Mouse (Mus musculus) G1E (cell line): Measurements from ENCODE around the gene Insl3.

Experiments
- CTCF ChIP-seq: IDR thresholded peaks from 2 replicates; pipeline ENCODE4 v1.5.1; 2012; ENCODE audit warnings: low read depth, low read length, inconsistent platforms, mixed read lengths
- POLR2AphosphoS5 ChIP-seq: IDR thresholded peaks from 2 replicates; pipeline ENCODE4 v1.6.1; 2012; ENCODE audit warnings: low read depth, low read length, inconsistent platforms; ENCODE audit not compliant: insufficient replicate concordance

GRCm38 (mm10) chr8:71668220-71668975 is 20.6 kb upstream of the Insl3 start:
- TF ChIP-seq CTCF (no peak), POLR2AphosphoS5 (no peak)
